Mouse (Mus musculus): ENCODE measurements around the gene Rnaseh2b. TPM values are rescaled to one million over a fixed set of nuclear protein-coding genes. Genes with fewer than 3 reads are reported as not detected.

Gene Rnaseh2b
- polyA plus RNA-seq (2017; shearing (Covaris generic)): 10 to 100 TPM; 30.6 to 31.6 TPM

GRCm38 (mm10) chr14:62292488-62293339 is at the start of gene Rnaseh2b, which contains the start of gene Dleu7:
Gene Rnaseh2b, plus strand, starts transcription at chr14:62292589.
Gene Dleu7, minus strand, starts transcription at chr14:62293047.

Other genes starting within 250 kb of the Rnaseh2b start
- gene Dleu7, start 458 bp downstream of the Rnaseh2b start, polyA plus RNA-seq (2017; shearing (Covaris generic)): 1 to 10 TPM; 2.0 TPM
- under 1 TPM in 1 of 2 experiments, not detected in 1; 0.10 TPM for gene Gucy1b2, start 163.7 kb downstream of the Rnaseh2b start, polyA plus RNA-seq (2017; shearing (Covaris generic))

All from inflammation-experienced regulatory T-cells (primary cell).